Mouse (Mus musculus) MEL (cell line): ENCODE data around the gene G6pc3. TPM values are rescaled to one million over a fixed set of nuclear protein-coding genes. Genes with fewer than 3 reads are reported as not detected.

Source experiments
- DNase-seq: peaks from one replicate; pipeline ENCODE4 v3.0.0; 2011; ENCODE audit warnings: low read depth, low spot score
- H3K27ac ChIP-seq: 2 replicates; pipeline ENCODE4 v1.5.1; 2012; ENCODE audit warnings: low read depth, mild to moderate bottlenecking, control low read depth, low read length, moderate library complexity; ENCODE audit not compliant: control insufficient read depth
- H3K27me3 ChIP-seq, 2 experiments: fragments of 150-350 bp in 1 of 2; sonication (generic) in 1 of 2; 2 replicates each; pipeline ENCODE4 v1.6.1; 2012; ENCODE audit warnings: low read length in 2 of 2, mild to moderate bottlenecking in 2 of 2, improper control_type of control experiment in 1 of 2, moderate library complexity in 1 of 2; ENCODE audit not compliant: insufficient read depth in 2 of 2, control insufficient read depth in 1 of 2
- H3K36me3 ChIP-seq, 2 experiments: 2 replicates each; pipeline ENCODE4 v1.6.1; 2012 to 2014; ENCODE audit warnings: low read length in 2 of 2, improper control_type of control experiment in 1 of 2, inconsistent platforms in 1 of 2, mild to moderate bottlenecking in 1 of 2; ENCODE audit not compliant: insufficient read depth in 2 of 2, control insufficient read depth in 1 of 2
- H3K4me1 ChIP-seq, 2 experiments: fragments of 150-350 bp in 1 of 2; sonication (generic) in 1 of 2; 2 replicates each; pipeline ENCODE4 v1.6.1; 2012; ENCODE audit warnings: low read length in 2 of 2, improper control_type of control experiment in 1 of 2, mild to moderate bottlenecking in 1 of 2; ENCODE audit not compliant: insufficient read depth in 2 of 2, control insufficient read depth in 1 of 2
- H3K4me3 ChIP-seq, 2 experiments: fragments of 150-350 bp in 1 of 2; sonication (generic) in 1 of 2; 2 replicates each; pipeline ENCODE4 v1.5.1; 2012; ENCODE audit warnings: low read depth in 2 of 2, low read length in 2 of 2, mild to moderate bottlenecking in 2 of 2, moderate library complexity in 2 of 2, control low read depth in 1 of 2, improper control_type of control experiment in 1 of 2; ENCODE audit not compliant: control insufficient read depth in 1 of 2, insufficient read depth in 1 of 2
- H3K79me2 ChIP-seq: 2 replicates; pipeline ENCODE4 v1.6.1; 2012; ENCODE audit warnings: mild to moderate bottlenecking, low read length, moderate library complexity; ENCODE audit not compliant: control insufficient read depth, poor library complexity, insufficient read depth
- H3K9ac ChIP-seq: 2 replicates; pipeline ENCODE4 v1.6.1; 2012; ENCODE audit warnings: low read depth, mild to moderate bottlenecking, control low read depth, low read length, moderate library complexity; ENCODE audit not compliant: control insufficient read depth, poor library complexity, severe bottlenecking
- H3K9me3 ChIP-seq: fragments of 150-350 bp; sonication (generic); replicated peaks from 2 replicates; pipeline ENCODE4 v1.6.1; 2012; ENCODE audit warnings: mild to moderate bottlenecking, low read length, improper control_type of control experiment, moderate library complexity; ENCODE audit not compliant: insufficient read depth
- CHD2 ChIP-seq: IDR thresholded peaks from 2 replicates; pipeline ENCODE4 v1.6.1; 2011; ENCODE audit warnings: low read length, improper control_type of control experiment
- ETS1 ChIP-seq: IDR thresholded peaks from 2 replicates; pipeline ENCODE4 v1.6.1; 2012; ENCODE audit warnings: low read depth, mild to moderate bottlenecking, inconsistent platforms, low read length, improper control_type of control experiment, moderate library complexity
- GATA1 ChIP-seq: IDR thresholded peaks from 2 replicates; pipeline ENCODE4 v1.6.1; 2011; ENCODE audit warnings: low read depth, low read length, improper control_type of control experiment
- HCFC1 ChIP-seq: IDR thresholded peaks from 2 replicates; pipeline ENCODE4 v1.6.1; 2012; ENCODE audit warnings: low read depth, mild to moderate bottlenecking, inconsistent platforms, low read length, improper control_type of control experiment, moderate library complexity
- MAFK ChIP-seq: IDR thresholded peaks from 2 replicates; pipeline ENCODE4 v1.6.1; 2011; ENCODE audit warnings: low read depth, mild to moderate bottlenecking, low read length, improper control_type of control experiment, borderline replicate concordance
- MAX ChIP-seq: IDR thresholded peaks from 2 replicates; pipeline ENCODE4 v1.6.1; 2011; ENCODE audit warnings: low read length, improper control_type of control experiment
- MAZ ChIP-seq: IDR thresholded peaks from 2 replicates; pipeline ENCODE4 v1.6.1; 2012; ENCODE audit warnings: low read depth, mild to moderate bottlenecking, inconsistent platforms, low read length, improper control_type of control experiment
- MEF2A ChIP-seq: IDR thresholded peaks from 2 replicates; pipeline ENCODE4 v1.6.1; 2014; ENCODE audit warnings: low read depth, mild to moderate bottlenecking, inconsistent platforms, low read length, improper control_type of control experiment; ENCODE audit not compliant: poor library complexity, insufficient replicate concordance, severe bottlenecking; ENCODE audit errors: extremely low read depth
- NRF1 ChIP-seq: IDR thresholded peaks from 2 replicates; pipeline ENCODE4 v1.6.1; 2014; ENCODE audit warnings: low read depth, mild to moderate bottlenecking, inconsistent platforms, low read length, improper control_type of control experiment, moderate library complexity; ENCODE audit not compliant: poor library complexity, insufficient read depth, severe bottlenecking
- POLR2A ChIP-seq, 2 experiments: IDR thresholded peaks; 2 replicates each; pipeline ENCODE4 v1.6.1; 2011 to 2012; ENCODE audit warnings: low read length in 2 of 2, mild to moderate bottlenecking in 2 of 2, control low read depth in 1 of 2, improper control_type of control experiment in 1 of 2, low read depth in 1 of 2, moderate library complexity in 1 of 2; ENCODE audit not compliant: control insufficient read depth in 1 of 2, insufficient read depth in 1 of 2, poor library complexity in 1 of 2
- RAD21 ChIP-seq: IDR thresholded peaks from 2 replicates; pipeline ENCODE4 v1.6.1; 2011; ENCODE audit warnings: mild to moderate bottlenecking, low read depth, low read length, improper control_type of control experiment
- RCOR1 ChIP-seq: IDR thresholded peaks from 2 replicates; pipeline ENCODE4 v1.6.1; 2012; ENCODE audit warnings: low read depth, mild to moderate bottlenecking, inconsistent platforms, low read length, improper control_type of control experiment
- TBP ChIP-seq: IDR thresholded peaks from 2 replicates; pipeline ENCODE4 v1.8.0; 2011; ENCODE audit warnings: low read depth, low read length, improper control_type of control experiment
- USF1 ChIP-seq: IDR thresholded peaks from 2 replicates; pipeline ENCODE4 v1.6.1; 2014; ENCODE audit warnings: low read depth, mild to moderate bottlenecking, inconsistent platforms, low read length, improper control_type of control experiment, moderate library complexity
- ZNF384 ChIP-seq: IDR thresholded peaks from 2 replicates; pipeline ENCODE4 v1.6.1; 2012; ENCODE audit warnings: low read depth, mild to moderate bottlenecking, inconsistent platforms, low read length, improper control_type of control experiment
- polyA plus RNA-seq, 2 experiments: library from polyadenylated mRNA; stranded (reverse) in 1 of 2; unstranded in 1 of 2; fragments of >175 nt in 1 of 2; fragments of >200 nt in 1 of 2; gene quantifications; 2 replicates each; pipeline versions ENCODE4 v1.2.1 to v1.2.4; 2012; ENCODE audit warnings: low replicate concordance in 2 of 2, low read depth in 1 of 2; ENCODE audit not compliant: insufficient read length in 2 of 2, insufficient read depth in 1 of 2, missing spikeins in 1 of 2
- total RNA-seq: library from RNA; depleted of rRNA; stranded (reverse); fragments of 300-350 nt; gene quantifications from 2 replicates; pipeline ENCODE4 v1.2.3, GENCODE M21; 2012

The G6pc3 gene
- total and polyA plus RNA-seq, 3 experiments: 48.9 to 104 TPM; not detected in 1

DNA sequence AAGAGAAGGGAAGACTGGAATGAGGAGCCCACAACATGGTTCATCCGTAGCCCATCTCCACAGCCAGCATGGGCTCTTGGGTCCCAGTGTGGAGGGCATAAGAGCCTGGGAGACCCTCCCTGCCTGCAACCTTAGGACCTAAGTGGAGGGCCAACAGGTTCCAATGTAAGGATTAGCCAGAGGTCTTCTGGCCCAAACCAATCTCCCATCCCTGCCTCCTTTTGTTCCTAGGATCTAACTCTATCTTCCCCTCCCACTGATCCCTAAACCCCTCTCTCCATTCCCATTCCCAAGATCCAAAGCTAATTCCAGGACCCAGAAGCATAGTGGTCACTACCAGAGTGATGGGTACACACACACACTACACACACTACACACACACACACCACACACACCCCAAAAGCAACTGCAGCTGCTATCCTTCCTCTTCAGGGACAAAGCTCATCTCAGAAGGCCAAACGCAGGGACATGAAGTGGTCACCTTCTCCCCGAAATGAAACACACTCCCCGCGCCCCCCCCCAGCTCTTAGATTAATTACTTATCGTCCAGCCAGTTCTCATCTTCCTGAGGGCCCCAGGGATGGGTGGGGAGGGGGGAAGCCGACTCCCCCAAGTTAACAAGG, 39.3 kb downstream of the G6pc3 start:
- H3K79me2 ChIP-seq: no peaks in the 10 kb centered on the region; the same call in 1 of the 2 replicates
- H3K9ac ChIP-seq: peak overlapping the region; percentile 74
- peaks cover 0 to 5% of the 10 kb centered on the region in 2 experiments; a peak in 1 of 4 replicates for H3K36me3 ChIP-seq
- peaks cover 0 to 6% of the 10 kb centered on the region in 2 experiments; a peak in 1 of 4 replicates for H3K27me3 ChIP-seq
- no peak overlapping the region for H3K27ac ChIP-seq
- DNase-seq: no peak
- H3K4me3 ChIP-seq: peak overlapping the region; percentile 63 to 92
- H3K9me3 ChIP-seq: no peaks in the 10 kb centered on the region
- H3K4me1 ChIP-seq: peaks cover 16 to 23% of the 10 kb centered on the region in 2 experiments
- TF ChIP-seq RAD21: no peak
- TF ChIP-seq RCOR1: 0 out of 2 replicates have a peak, but pooled peaks have one; percentile 17
- TF ChIP-seq TBP: no peak
- no peak for TF ChIP-seq MEF2A
- TF ChIP-seq ETS1: 0 out of 2 replicates have a peak, but pooled peaks have one; percentile 31
- no peak for TF ChIP-seq HCFC1
- no peak for TF ChIP-seq NRF1
- peak; percentile 65; the same call in 1 of the 2 replicates for TF ChIP-seq MAZ
- TF ChIP-seq GATA1: no peak
- TF ChIP-seq ZNF384: no peak
- TF ChIP-seq POLR2A (IDR thresholded peaks at IDR 0.05; ENCODE audit: control insufficient read depth in 1 of 2, insufficient read depth in 1 of 2, low read depth in 1 of 2, low read length in 2 of 2, poor library complexity in 1 of 2): no peak
- no peak for TF ChIP-seq MAFK
- TF ChIP-seq USF1: peak; percentile 37; the same call in 1 of the 2 replicates
- TF ChIP-seq CHD2: no peak

DNA sequence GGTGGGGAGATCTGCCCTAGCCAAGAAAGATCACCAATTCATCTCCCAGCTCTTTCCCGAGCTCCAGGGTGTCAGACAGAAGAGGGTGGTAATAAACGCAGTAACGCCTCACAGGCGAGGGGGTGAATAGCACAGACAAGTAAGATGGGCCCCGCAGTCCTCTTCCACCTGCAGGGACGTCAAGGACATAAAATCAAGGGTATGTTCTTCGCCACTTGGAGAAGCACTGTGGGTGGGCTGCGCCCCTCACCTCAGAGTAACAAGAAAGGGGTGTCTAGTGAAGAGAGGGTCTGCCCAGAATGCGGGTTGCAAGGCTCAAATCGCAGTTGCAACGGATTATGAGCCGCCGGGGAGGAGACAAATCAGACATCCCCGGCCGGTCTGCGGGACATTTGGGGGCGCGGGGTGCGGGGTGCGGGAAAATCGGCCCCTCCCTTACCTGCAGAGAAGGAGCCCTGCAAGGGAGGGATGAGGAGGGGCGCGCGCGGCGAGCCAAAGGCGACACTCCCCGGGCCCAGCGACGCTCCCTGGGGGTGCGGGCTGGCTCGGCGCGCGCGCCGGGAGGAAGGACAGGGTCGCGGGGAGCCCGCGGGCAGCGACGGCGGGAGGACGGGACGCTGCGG, 40.0 kb downstream of the G6pc3 start:
- Histone ChIP-seq H3K4me1 (peaks cover 16 to 23% of the 10 kb centered on the region in 2 experiments), H3K79me2 (no peaks in the 10 kb centered on the region; the same call in 1 of the 2 replicates), H3K27ac (no peak overlapping the region; the same call in 1 of the 2 replicates), H3K27me3 (peaks cover 0 to 6% of the 10 kb centered on the region in 2 experiments; a peak in 1 of 4 replicates), H3K4me3 (peak overlapping the region; percentile 63 to 92), H3K9me3 (no peaks in the 10 kb centered on the region), H3K9ac (peak overlapping the region; percentile 74), H3K36me3 (peaks cover 0 to 5% of the 10 kb centered on the region in 2 experiments; a peak in 1 of 4 replicates)
- DNase-seq: peak; percentile 64
- TF ChIP-seq USF1: 0 out of 2 replicates have a peak, but pooled peaks have one; percentile 1
- TF ChIP-seq CHD2: no peak
- TF ChIP-seq MAX: no peak
